Mouse (Mus musculus) mature B cell (primary cell): ENCODE data around the gene Kctd5.
"Not testable (repeated sequence)": the region's sequence is repeated elsewhere in the genome, so short reads cannot be mapped to it uniquely, and the experiment has no call there.

Experiments used
- in situ Hi-C: fragments of 300-500 bp; cut with MboI; formaldehyde crosslinking; loops from 2 replicates; pipeline ENCODE4 v1.14.3; 2019

Kctd5 gene

DNA sequence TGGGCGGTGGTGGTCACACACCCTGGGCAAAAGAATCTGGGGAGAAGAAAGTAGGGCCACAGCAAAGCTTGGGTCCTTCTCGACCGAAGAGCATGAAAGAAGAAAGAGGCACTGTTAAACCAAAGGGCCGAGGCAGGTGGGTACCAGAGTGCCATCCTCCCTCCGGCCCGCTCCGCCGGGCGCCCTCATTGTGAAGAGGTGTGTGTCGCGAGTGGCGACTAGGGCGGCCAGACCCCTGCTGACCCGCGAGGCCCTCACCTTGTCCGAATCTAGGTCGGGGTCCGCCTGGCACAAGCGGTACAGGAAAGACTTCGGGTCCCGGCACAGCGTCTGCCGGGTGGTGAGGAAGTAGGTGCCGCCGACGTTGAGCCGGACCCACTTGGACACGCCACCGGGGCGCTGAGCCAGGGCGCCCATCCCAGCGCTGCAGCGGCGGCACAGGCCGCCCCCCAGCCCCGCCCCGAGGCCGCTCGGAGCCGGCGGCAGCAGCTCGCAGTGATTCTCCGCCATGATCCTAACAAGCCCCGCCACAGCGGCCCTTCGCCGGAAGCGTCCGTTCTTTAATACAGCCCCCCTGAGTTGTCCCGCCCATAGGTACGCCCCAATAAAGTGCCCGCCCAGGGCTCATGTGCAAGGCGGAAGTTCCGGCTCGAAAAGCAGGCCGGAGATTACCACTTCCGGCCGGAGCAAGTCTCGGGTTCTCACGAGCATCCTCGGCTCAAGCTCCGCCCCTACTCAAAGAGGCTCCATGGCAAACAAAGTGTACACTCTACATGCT lies at the start of gene Kctd5:
TSS of gene Kctd5 (minus strand) at position 567 of the 778 bp plus-strand sequence.
- in situ Hi-C loops = no loop called here

GRCm38 (mm10) chr17:24119446-24119845 lies 46.2 kb upstream of the Kctd5 start:
- in situ Hi-C loops = no loop called here

DNA sequence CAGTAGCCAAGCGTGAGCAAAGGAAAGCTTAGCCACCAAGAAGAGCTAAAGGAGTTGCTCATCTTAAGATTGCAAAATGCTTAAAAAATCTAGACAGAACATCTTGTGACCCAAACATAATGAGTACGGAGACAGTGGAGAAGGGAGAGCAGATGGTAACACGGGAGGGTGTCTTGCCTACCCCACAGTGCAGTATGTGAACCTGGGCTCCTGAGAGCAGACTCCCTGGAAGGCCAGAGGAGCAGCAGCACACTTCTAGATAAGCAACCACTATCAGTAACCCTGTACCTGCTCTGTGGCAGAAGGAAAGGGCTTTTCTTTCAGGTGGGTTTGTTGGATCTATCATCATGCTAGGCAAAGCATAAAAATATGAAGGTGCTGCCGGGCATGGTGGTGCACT lies 39.7 kb upstream of the Kctd5 start:
- in situ Hi-C loops = no loop called here

DNA sequence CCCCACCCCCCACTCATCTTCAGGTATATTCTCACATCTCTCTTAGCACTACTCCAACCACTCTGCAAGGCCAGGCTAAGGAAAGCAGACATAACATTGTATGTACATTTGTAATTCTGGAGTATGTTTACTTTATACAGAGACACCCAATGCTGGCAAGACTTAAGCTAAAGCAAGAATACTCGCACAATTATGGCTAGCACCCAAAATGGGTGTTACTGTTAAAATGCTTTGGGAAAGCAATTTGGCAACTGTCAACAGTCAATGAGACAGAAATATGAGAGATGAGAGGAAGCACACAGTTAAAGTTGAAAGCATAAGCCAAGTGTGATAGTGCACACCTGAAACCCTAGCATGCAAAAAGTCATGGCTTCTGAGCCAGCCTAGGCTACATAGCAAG lies 38.0 kb upstream of the Kctd5 start:
- in situ Hi-C loops = no loop called here

- in situ Hi-C loops = no loop called here
These were observed 35.6 kb upstream of the Kctd5 start for GRCm38 (mm10) chr17:24108896-24109295.

GRCm38 (mm10) chr17:24105111-24105510 lies 31.8 kb upstream of the Kctd5 start:
- in situ Hi-C loops = no loop called here

- in situ Hi-C loops = no loop called here
These were observed 25.1 kb upstream of the Kctd5 start for GRCm38 (mm10) chr17:24098354-24098753.

- in situ Hi-C loops = no loop called here
These were observed 17.3 kb upstream of the Kctd5 start for GRCm38 (mm10) chr17:24090575-24090974.

DNA sequence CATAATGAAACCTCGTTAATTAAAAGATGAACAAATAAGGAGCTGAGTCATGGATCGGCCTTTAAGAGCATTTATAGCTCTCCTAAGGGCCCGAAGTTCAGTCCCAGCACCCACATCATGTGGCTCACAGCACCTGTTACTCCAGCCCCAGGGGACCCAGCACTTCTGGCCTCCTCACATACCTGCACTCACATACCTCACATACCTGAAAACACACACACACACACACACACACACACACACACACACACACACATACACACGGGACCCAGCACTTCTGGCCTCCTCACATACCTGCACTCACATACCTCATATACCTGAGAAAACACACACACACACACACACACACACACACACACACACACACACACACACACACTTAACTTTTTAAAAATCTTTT lies 13.1 kb upstream of the Kctd5 start:
- in situ Hi-C loops = not testable (repeated sequence)

GRCm38 (mm10) chr17:24084593-24084992 lies 11.3 kb upstream of the Kctd5 start:
- in situ Hi-C loops = no loop called here

- in situ Hi-C loops = no loop called here
These were observed 3.8 kb upstream of the Kctd5 start for GRCm38 (mm10) chr17:24077101-24077500.

- in situ Hi-C loops = no loop called here
These were observed 3.8 kb downstream of the Kctd5 start for GRCm38 (mm10) chr17:24069531-24069930.

- in situ Hi-C loops = no loop called here
These were observed 5.0 kb downstream of the Kctd5 start for GRCm38 (mm10) chr17:24068271-24068670.

- in situ Hi-C loops = no loop called here
These were observed 10.7 kb downstream of the Kctd5 start for GRCm38 (mm10) chr17:24062459-24063155.

- in situ Hi-C loops = no loop called here
These were observed 15.5 kb downstream of the Kctd5 start for GRCm38 (mm10) chr17:24057730-24058245.

GRCm38 (mm10) chr17:24056636-24057625 lies 16.4 kb downstream of the Kctd5 start:
- in situ Hi-C loops = no loop called here

GRCm38 (mm10) chr17:24049008-24049407 lies 24.3 kb downstream of the Kctd5 start:
- in situ Hi-C loops = no loop called here

GRCm38 (mm10) chr17:24048053-24048452 lies 25.2 kb downstream of the Kctd5 start:
- in situ Hi-C loops = no loop called here

GRCm38 (mm10) chr17:24046026-24046425 lies 27.3 kb downstream of the Kctd5 start:
- in situ Hi-C loops = no loop called here

DNA sequence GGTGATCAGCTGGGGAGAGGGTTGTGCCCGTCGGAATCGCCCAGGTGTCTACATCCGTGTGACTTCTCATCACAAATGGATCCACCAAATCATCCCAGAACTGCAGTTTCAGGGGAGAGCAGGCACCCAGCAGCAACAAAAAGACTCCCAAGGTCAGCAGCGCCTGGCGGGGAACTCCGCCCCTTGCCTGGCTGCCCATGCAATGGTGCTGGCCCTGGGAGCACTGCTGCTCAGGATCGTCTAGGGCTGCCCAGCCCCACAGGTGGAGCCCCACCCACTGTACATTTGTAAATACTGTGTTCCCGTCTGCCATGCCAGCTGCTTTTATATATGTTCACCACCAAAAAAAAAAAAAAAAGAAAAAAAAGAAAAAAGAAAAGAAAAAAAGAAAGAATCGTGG lies 27.7 kb downstream of the Kctd5 start:
- in situ Hi-C loops = no loop called here

- in situ Hi-C loops = no loop called here
These were observed 28.8 kb downstream of the Kctd5 start for GRCm38 (mm10) chr17:24044482-24044881.

DNA sequence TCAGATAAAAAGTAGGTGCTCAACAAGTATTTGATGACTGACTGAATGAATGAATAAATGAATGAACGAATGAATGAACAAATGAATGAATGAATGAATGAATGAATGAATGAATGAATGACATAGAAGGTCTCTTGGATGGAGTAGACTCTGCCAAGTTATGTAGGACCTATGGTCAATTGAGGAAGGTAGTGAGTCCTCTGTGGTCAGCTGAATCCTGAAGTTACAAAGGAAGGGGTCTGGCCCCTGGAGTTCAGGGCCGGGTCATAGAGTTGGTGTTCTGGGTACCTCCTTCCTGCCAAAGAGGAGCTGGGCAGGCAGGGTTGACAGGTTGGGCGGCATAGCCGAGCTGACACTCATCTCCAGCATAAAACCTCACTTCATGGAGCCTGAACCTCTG lies 35.4 kb downstream of the Kctd5 start, which contains the start of gene Prss27:
TSS of gene Prss27 (plus strand) at position 301 of the 400 bp plus-strand sequence.
- in situ Hi-C loops = no loop called here
